Mouse (Mus musculus) fibroblast of lung, adult 2 months (primary cell): ENCODE data around the gene Ap5b1.

Experiments
- DNase-seq: peaks from one replicate; pipeline ENCODE4 v3.0.0-alpha.2; 2011; ENCODE audit warnings: low read depth

The Ap5b1 gene

DNA sequence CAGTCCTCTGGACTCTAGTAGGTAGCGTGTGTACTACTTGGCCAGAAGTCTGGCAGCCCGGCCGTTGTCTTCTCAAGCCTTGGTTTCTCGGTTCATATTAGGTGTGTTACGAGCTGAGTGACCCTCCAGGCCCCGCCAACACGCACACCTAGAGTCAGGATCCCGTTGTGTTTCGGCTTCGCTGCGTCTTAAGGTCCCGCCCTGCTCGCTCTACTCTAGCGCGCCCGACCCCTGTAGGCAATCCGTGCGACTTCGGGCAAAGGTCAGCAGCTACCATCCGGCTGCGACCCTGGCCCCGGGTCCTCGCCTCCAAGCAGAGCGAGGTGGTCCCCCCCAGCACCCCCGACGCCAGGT is 668 bp upstream of the Ap5b1 start:
- DNase-seq: no peak

DNA sequence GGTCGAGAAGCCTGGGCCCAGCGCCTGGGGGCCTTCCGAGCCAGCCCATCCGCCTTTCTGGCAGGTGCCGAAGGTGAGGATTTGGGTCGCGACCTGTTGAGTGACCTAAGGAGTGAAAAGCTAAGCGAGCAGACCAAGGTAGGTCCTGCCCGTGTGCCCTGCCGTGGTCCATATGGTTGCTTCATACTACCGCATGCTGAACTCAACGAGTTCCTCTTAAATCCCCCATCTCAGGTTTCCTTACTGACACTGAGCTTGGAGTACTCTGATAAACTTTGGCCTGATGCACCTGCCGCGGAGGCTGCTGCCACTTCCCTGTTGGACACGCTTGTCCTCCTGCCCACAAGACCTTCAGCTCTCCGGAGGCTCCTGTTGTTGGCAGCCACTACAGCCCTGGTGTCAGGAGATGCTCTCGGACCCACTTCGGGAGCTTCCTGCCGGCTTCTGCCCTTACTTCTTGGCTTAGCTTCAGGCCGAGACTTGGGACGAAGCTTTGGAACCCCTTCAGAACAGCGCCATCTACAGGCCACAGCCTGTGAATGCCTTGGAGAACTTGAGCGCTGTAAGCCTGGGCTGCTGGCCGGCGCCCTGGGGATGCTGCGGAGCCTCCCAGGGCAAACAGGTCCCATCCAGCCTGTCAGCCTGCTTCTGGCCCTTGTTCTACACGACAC is 780 bp downstream of the Ap5b1 start:
- DNase-seq: peak; percentile 37

GRCm38 (mm10) chr19:5569521-5569920 is 1.7 kb downstream of the Ap5b1 start:
- DNase-seq: no peak

- DNase-seq: no peak
These were observed 2.8 kb downstream of the Ap5b1 start for GRCm38 (mm10) chr19:5570353-5571246.

DNA sequence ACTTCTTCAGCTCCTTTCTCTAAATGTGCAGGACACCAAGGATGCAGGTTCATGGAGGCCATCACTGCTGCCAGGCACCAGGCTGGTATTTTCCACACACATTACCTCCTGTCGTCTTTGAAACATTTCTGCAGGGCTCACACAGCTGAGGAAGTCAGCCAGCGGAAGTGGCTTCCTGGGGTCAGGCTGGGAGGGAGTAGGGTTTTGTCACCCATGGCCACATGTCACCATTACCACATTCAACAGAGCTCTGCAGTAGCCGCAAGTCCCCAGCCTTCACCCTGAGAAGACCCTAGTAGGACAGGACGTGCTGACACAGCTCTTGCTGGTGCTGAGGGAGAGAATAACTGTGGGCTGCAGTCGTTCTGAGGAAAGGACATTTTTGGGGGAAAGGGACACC is 4.0 kb downstream of the Ap5b1 start:
- no peak for DNase-seq

GRCm38 (mm10) chr19:5572331-5573125 is 4.7 kb downstream of the Ap5b1 start:
- peak; percentile 98 for DNase-seq

DNA sequence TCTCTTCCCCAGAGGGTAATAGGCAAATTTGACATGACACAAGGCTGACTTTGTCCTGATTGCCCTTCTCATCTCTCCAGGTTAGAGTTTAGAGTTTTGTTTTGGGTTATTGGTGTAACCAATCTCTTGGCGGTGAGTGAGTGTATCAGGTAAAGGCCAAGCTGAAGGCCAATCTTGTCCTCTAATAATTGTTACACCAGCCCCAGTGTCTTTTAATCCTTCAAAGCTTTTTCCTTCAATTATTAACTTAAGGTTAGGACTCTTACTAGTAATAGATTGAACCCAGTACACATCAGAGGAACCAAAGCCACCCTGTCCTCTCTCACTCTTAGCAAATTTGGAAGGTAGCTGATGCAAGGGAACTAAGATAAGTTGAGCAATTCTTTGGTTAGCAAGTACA is 7.5 kb downstream of the Ap5b1 start:
- no peak for DNase-seq

GRCm38 (mm10) chr19:5579971-5580370 is 12.1 kb downstream of the Ap5b1 start:
- DNase-seq: no peak

DNA sequence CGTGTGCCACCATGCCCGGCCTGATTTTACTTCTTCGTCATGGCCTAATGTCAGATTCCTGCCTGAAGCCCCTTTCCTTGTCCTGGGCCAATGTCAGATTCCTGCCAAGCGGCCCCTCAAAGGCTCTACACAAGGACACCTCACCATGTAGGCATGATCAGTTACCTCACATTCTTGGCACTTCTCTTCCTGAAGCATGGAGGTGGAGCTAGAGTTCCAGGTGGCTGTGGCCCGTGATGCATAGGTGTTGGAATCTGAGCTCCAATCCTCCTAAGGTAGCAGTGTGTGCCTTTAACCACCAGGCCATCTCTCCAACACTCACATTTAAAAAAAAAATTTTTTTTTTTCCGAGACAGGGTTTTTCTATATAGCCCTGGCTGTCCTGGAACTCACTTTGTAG is 13.0 kb downstream of the Ap5b1 start:
- DNase-seq: no peak

DNA sequence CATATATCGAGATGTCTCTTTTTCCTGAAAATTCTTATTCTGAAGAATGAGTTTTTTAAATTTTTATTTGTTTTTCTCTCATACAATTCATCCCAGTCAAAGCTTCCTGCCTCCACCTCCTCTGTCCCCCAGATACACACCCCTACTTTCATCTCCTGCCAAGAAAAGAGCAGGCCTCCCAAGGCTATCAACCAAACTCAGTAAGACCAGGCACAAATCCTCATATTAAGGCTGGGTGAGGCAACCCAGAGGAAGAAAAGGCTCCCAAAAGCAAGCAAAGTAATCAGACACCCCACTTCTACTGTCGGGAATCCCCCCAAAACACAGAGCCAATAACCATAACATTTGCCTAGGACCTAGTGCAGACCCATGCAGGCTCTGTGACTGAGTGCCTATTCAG is 14.2 kb downstream of the Ap5b1 start:
- no peak for DNase-seq

GRCm38 (mm10) chr19:5589159-5589558 is 21.3 kb downstream of the Ap5b1 start:
- DNase-seq: no peak

DNA sequence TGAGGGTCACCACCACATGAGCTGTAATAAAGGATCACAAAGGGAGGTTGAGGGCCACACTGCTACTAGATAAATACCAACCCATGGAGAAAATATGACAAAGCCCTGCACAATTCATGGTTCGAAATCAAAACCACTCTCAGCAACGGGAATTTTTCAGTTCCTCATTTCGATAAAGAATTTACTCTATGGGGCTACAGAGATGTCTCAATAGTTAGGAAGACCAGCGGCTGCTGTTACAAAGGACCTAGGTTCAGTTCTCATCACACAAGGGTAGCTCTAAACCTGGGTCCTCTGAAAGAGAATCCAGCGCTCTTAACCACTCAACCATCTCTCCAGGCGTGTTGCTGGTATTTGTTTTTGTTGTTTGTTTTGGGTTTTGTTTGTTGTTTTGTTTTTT is 24.1 kb downstream of the Ap5b1 start:
- DNase-seq: no peak

GRCm38 (mm10) chr19:5599224-5599623 is 31.4 kb downstream of the Ap5b1 start:
- DNase-seq: no peak

GRCm38 (mm10) chr19:5601752-5602541 is 34.1 kb downstream of the Ap5b1 start, which contains the start of gene Rnaseh2c:
TSS of gene Rnaseh2c (plus strand) at chr19:5601873.
- peak; percentile 56 for DNase-seq

DNA sequence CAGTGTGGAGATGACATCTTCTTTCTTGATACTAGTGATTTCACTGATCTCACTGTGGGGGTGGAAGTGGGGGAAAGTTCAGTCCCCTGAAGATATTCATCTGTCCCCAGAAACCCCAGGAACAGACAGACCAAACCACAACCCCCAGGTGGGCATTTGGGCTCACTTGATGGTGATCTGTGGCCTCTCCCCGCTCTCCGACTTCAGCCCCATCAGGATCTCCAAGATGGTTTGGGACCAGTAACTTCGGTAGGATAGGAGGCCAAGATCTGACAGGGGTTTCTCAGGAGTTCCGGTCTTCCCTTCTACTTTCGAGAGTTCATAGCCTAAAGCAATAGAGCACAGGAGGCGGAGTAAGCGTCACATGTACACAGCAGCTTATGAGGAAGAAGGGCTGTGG is 35.8 kb downstream of the Ap5b1 start:
- DNase-seq: no peak

DNA sequence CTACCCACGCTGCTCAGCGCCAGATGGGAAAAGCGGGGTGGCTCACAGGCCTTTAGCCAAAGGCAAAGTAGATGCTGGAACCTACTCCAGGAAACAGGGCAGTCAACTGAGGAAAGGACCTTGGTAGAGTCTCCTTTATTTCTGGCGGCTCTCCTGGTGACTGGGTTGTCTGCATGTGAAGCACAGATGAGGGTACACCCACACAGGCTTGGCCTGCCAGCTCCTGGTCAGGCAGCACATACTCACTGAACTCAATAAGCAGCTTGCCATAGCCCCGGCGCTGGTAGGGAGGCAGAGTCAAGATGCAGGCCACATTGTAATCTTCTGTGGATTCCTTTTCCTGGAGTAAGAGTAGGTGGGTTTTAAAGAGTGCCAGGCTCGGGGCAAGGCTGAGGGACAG is 37.3 kb downstream of the Ap5b1 start:
- no peak for DNase-seq

DNA sequence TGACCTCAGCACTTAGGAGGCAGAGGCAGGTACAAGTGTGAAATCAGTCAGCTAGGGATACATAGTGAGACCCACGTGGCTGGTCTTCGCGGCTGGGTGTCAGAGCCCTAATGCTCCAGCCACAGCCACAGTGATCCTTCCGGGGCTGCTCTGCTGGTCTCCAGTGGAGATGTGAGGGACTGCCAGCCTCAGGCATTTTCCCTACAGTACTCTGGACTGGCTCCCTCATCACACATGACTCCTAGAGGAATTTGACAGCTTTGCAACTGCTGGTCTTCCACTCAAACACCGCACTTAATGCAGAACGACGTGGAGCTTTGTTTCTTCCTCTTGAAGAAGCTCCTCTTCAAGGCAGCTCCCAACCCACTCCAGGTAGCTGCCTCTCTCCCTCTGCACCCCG is 38.4 kb downstream of the Ap5b1 start:
- DNase-seq: no peak

GRCm38 (mm10) chr19:5607705-5608410 is 40.0 kb downstream of the Ap5b1 start:
- no peak for DNase-seq

DNA sequence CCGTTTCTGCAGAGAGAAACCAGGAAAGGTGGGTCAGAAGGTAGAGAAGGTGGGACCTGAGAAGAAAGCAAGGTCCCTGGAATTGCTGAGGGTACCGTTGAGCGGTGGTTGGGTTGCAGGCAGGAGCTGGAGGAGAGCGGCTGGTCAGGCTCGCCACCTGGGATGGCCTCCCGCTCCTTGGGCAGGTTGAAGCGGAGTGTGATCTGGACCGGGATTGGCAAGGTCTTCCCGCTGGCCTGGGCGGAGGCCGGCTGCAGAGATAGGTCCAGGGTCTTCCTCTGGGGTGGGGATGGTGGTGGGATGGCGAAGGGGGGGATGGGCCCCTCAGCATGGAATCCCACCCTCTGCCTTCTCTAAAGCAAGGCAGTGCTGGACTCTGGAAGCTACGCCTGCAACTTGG is 40.9 kb downstream of the Ap5b1 start:
- no peak for DNase-seq

- DNase-seq: peak; percentile 27
These were observed 41.3 kb downstream of the Ap5b1 start for GRCm38 (mm10) chr19:5609171-5609546.
